Mouse (Mus musculus): Measurements from ENCODE around the gene Olfr1123.

DNA sequence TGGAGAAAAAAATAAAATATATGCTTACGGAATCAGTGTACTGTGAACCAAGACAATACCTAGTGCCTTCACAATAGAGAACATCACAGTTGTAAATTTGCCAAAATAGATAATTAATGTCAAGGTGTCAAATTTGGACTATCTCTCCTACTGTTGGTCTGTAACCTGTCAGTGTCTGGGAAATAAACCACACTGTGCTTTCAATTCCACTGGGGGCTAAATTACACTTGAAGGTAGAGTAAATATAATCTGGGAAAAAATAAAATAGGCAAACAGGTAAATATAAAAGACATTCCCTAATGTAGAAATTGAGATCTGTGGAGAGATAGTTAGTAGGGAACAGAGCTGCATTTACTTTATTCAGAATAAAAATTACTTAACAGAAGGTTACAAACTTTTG is 13.5 kb downstream of the Olfr1123 start, which contains the start of gene Olfr1124:
- no peak for TF ChIP-seq CTCF (IDR thresholded peaks at IDR 0.05; ENCODE audit: control insufficient read depth, insufficient read depth, insufficient replicate concordance, low read depth, low read length)
- no peak for TF ChIP-seq POLR2A (IDR thresholded peaks at IDR 0.05; ENCODE audit: control insufficient read depth, low read depth, low read length)

Data from testis, adult 2 months (tissue).